Mouse (Mus musculus) hindbrain, embryonic 14.5 days (tissue): Measurements from ENCODE around the gene Shh. TPM values are rescaled to one million over a fixed set of nuclear protein-coding genes. Genes with fewer than 3 reads are reported as not detected.

Experiments
- ATAC-seq: fragments of 200-750 bp; cut with Nextera tagmentation; 2 replicates; pipeline ENCODE4 v1.8.0; 2017; ENCODE audit warnings: moderate number of reproducible peaks, mild to moderate bottlenecking, moderate TSS enrichment, moderate library complexity; ENCODE audit not compliant: low FRiP score
- DNase-seq: peaks from one replicate; pipeline ENCODE4 v3.0.0-alpha.2; 2015; ENCODE audit warnings: low spot score
- H3K27ac ChIP-seq: fragments of 300-500 bp; sonication (generic); 2 replicates; pipeline ENCODE4 v1.5.1; 2014; ENCODE audit warnings: mild to moderate bottlenecking, moderate library complexity
- H3K27me3 ChIP-seq: fragments of 300-500 bp; sonication (generic); 2 replicates; pipeline ENCODE4 v1.6.1; 2014; ENCODE audit warnings: mild to moderate bottlenecking, low read length, mixed read lengths; ENCODE audit not compliant: control insufficient read depth, insufficient read depth
- H3K36me3 ChIP-seq: fragments of 300-500 bp; sonication (generic); replicated peaks from 2 replicates; pipeline ENCODE4 v1.6.1; 2014; ENCODE audit not compliant: control insufficient read depth, insufficient read depth
- H3K4me1 ChIP-seq: fragments of 300-500 bp; sonication (generic); replicated peaks from 2 replicates; pipeline ENCODE4 v1.6.1; 2014; ENCODE audit warnings: antibody characterized with exemption, low read length, mixed read lengths; ENCODE audit not compliant: control insufficient read depth, insufficient read depth
- H3K4me2 ChIP-seq: fragments of 300-500 bp; sonication (generic); replicated peaks from 2 replicates; pipeline ENCODE4 v1.6.1; 2014; ENCODE audit warnings: mild to moderate bottlenecking, moderate library complexity
- H3K4me3 ChIP-seq: fragments of 300-500 bp; sonication (generic); replicated peaks from 2 replicates; pipeline ENCODE4 v1.5.1; 2014; ENCODE audit warnings: mild to moderate bottlenecking, low read length
- H3K9ac ChIP-seq: fragments of 300-500 bp; sonication (generic); 2 replicates; pipeline ENCODE4 v1.6.1; 2014
- H3K9me3 ChIP-seq: fragments of 300-500 bp; sonication (generic); 2 replicates; pipeline ENCODE4 v1.6.1; 2016; ENCODE audit warnings: low read length; ENCODE audit not compliant: control insufficient read depth
- WGBS: fragments of 180-500 bp; shearing (Covaris S2); extraction: QIAGEN DNeasy Blood & Tissue Kit; methylation state at CpG from one replicate; pipeline ENCODE4 v1.1.7; 2014; 5-methylcytosine and 5-hydroxymethylcytosine counted together
- polyA plus RNA-seq: library from polyadenylated mRNA; unstranded; fragments of >200 nt; fragmentation: Nextera tagmentation; extraction: Ambion mirVana; gene quantifications from 2 replicates; pipeline ENCODE4 v1.2.1, GENCODE M21; 2014

Shh gene
- polyA plus RNA-seq, 1 experiment from 2014 or later, result 1.3 TPM

DNA sequence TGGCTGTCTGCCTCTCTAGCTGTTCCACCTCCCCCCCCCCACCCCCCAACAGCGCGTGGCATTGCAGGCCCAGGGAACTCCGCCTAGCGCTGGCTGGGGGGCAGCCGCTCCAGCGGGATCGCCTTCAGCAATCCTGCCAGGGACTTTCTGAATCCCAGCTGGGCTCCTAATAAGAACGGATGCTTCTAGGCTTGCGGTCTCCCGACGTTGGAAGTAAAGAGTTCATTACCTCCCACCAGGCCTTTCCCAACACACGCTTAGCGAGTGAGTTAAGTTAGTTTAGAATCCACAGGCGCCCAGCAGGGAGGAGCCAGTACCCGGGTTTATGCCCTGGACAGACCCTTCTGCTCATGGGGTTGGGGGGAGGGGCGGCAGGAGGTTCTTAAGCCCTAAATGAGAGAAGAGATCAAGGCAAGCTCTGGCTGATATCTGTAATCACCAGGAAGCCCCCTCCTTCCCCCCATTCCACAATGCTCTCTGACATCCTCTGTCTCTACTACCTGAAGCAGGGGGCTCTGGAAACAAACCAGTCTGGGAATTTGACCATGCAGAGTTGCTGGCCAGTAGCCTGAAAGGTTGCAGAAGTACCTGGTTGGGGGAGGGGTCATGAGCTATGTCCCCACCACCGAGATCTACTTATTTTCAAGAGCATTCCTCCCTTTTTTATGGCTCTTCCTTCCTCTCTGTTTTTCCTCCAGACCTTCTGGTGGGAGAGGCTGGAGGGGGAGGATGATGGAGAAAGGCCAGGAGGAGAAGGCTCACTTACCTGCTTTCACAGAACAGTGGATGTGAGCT lies 6.3 kb downstream of the Shh start:
- WGBS, result 1% methylated on average over 17 of the region's 17 CpGs
- H3K4me1 ChIP-seq, result peaks cover 22% of the 10 kb centered on the region
- DNase-seq (no peak), ATAC-seq (no peak)
- no peaks in the 10 kb centered on the region for H3K36me3 ChIP-seq
- no peak overlapping the region for H3K27ac ChIP-seq
- H3K9me3 ChIP-seq, result no peaks in the 10 kb centered on the region
- H3K4me3 ChIP-seq, result no peak overlapping the region
- no peak overlapping the region for H3K9ac ChIP-seq
- H3K4me2 ChIP-seq, result peak overlapping the region; percentile 8; the same call in 1 of the 2 replicates
- peaks cover 99% of the 10 kb centered on the region for H3K27me3 ChIP-seq

- H3K9me3 ChIP-seq, result no peaks in the 10 kb centered on the region
- H3K4me2 ChIP-seq, result peak overlapping the region; percentile 84
- whole genome bisulfite sequencing, result 2% methylated on average over 41 of the region's 41 CpGs
- no peak overlapping the region for H3K9ac ChIP-seq
- H3K4me1 ChIP-seq, result peaks cover 22% of the 10 kb centered on the region
- H3K4me3 ChIP-seq, result 0 out of 2 replicates have a peak overlapping the region, but pooled peaks have one; percentile 5
- ATAC-seq (peak; percentile 16; the same call in 1 of the 2 replicates), DNase-seq (no peak)
- H3K36me3 ChIP-seq, result no peaks in the 10 kb centered on the region
- peaks cover 93% of the 10 kb centered on the region for H3K27me3 ChIP-seq
- H3K27ac ChIP-seq, result no peak overlapping the region
Measured at GRCm38 (mm10) chr5:28459456-28460225, 7.4 kb downstream of the Shh start.

DNA sequence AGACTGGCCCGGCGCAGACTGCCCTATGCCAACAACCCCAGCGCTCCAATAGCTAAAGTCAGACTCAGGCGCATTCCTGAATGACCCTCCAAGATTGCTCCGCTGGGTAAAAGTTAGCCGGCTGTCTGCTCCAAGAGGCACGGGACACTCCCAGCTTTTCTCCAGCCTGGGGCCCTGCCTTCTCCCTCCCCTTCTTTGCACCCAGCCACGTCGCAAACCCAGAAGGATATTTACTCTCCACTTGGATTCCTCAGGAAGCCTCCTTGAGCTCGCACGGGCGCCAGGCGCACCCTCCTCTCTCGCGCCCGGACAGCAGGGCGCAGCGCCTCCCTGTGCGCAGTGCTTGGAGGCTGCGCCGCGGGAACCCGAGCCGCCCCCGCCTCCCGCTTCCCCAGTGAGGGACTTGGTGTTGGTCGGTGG lies 8.2 kb downstream of the Shh start:
- Histone ChIP-seq H3K9me3 (no peaks in the 10 kb centered on the region), H3K4me2 (peak overlapping the region; percentile 84), H3K4me1 (peaks cover 22% of the 10 kb centered on the region), H3K4me3 (peak overlapping the region; percentile 40), H3K9ac (no peak overlapping the region), H3K27ac (no peak overlapping the region), H3K27me3 (peaks cover 90% of the 10 kb centered on the region), H3K36me3 (no peaks in the 10 kb centered on the region)
- ATAC-seq (0 out of 2 replicates have a peak, but pooled peaks have one; percentile 7), DNase-seq (no peak)
- under 1% methylated on average over 27 of the region's 27 CpGs for WGBS

DNA sequence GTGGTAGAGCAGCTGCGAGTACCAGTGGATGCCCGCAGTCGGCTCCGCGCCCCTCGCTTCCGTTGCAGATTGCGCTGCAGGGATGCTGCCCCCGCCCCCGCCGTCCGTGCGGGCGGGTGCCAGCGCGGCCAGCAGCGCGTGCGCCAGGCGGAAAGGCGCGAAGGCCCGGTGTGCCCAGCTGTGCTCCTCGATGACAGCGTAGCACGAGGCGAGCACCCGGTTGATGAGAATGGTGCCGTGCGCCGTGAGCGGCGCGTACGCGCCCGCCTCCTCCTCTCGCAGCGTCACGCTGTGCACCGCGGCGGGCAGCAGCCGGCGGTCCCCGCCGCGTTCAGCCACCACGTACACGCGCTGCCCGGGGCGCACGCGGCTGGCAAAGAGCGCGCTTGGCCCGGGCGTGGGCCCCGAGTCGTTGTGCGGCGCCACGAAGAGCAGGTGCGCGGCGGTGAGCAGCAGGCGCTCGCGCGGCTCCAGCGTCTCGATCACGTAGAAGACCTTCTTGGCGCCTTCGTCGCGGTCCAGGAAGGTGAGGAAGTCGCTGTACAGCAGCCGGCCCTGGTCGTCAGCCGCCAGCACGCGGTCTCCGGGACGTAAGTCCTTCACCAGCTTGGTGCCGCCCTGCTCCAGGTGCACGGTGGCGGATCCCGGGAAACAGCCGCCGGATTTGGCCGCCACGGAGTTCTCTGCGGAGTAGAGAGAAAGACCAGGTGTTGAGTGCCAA lies 9.0 kb downstream of the Shh start:
- Histone ChIP-seq H3K27me3 (peaks cover 82% of the 10 kb centered on the region), H3K4me1 (peaks cover 20% of the 10 kb centered on the region), H3K4me2 (peak overlapping the region; percentile 84), H3K9me3 (no peaks in the 10 kb centered on the region), H3K36me3 (no peaks in the 10 kb centered on the region), H3K4me3 (peak overlapping the region; percentile 40), H3K27ac (no peak overlapping the region), H3K9ac (peak overlapping the region; percentile 44; the same call in 1 of the 2 replicates)
- under 1% methylated on average over 87 of the region's 95 CpGs for WGBS
- DNase-seq, result no peak
- ATAC-seq, result 0 out of 2 replicates have a peak, but pooled peaks have one; percentile 36

GRCm38 (mm10) chr5:28456366-28456765 lies 10.7 kb downstream of the Shh start:
- Histone ChIP-seq H3K27ac (no peak overlapping the region), H3K4me3 (no peak overlapping the region), H3K9me3 (no peaks in the 10 kb centered on the region), H3K27me3 (peaks cover 72% of the 10 kb centered on the region), H3K36me3 (no peaks in the 10 kb centered on the region), H3K4me1 (peaks cover 16% of the 10 kb centered on the region), H3K4me2 (no peak overlapping the region), H3K9ac (no peak overlapping the region)
- DNase-seq (no peak), ATAC-seq (no peak)
- WGBS, result 79% methylated on average over 1 of the region's 1 CpGs

DNA sequence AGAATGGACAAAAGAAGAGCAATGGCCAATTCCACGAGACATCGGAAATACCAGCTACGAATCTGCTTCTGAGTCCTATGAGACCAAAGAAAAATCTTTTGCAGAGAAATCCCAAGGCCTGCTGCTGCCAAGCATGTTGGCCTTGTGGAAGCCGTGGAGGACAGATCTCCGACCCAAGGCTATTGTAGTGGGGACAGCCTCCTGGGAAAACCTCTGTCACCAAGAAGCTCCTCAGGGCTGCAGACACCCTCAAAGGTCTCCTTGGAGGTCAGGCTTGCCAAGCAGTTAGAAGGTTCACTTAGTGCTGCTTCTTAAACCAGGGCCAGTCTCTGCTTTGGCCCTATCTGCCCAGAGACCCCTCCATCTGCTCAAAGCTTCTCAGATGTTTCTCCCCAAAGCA lies 11.3 kb downstream of the Shh start:
- 82% methylated on average over 5 of the region's 5 CpGs for WGBS
- H3K9ac ChIP-seq, result no peak overlapping the region
- no peak overlapping the region for H3K4me2 ChIP-seq
- no peaks in the 10 kb centered on the region for H3K36me3 ChIP-seq
- ATAC-seq, result no peak
- no peak overlapping the region for H3K27ac ChIP-seq
- no peak for DNase-seq
- peaks cover 16% of the 10 kb centered on the region for H3K4me1 ChIP-seq
- H3K27me3 ChIP-seq, result peaks cover 66% of the 10 kb centered on the region
- H3K4me3 ChIP-seq, result no peak overlapping the region
- no peaks in the 10 kb centered on the region for H3K9me3 ChIP-seq

DNA sequence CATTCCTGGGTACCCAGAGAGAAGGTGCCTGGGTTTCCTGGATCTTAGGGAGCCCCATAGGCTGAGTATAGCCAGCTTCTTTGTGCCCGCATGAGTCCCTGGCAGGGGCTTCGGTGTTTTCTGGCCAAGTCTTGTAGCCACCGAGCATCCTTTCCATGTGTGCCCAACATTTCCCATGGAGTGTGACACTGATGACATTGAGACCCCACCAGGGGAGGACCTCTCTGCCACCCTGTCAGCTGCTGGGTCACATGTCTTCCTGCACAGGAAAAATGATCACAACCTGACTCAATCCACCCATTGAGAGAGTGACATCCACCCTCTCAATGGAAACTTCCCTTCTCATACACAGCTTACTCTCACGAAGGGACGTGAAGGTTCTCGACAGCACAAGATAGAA lies 12.5 kb downstream of the Shh start:
- no peaks in the 10 kb centered on the region for H3K36me3 ChIP-seq
- peaks cover 55% of the 10 kb centered on the region for H3K27me3 ChIP-seq
- no peak for DNase-seq
- no peaks in the 10 kb centered on the region for H3K9me3 ChIP-seq
- peaks cover 12% of the 10 kb centered on the region for H3K4me1 ChIP-seq
- no peak overlapping the region for H3K27ac ChIP-seq
- no peak overlapping the region for H3K9ac ChIP-seq
- WGBS, result 91% methylated on average over 6 of the region's 6 CpGs
- H3K4me3 ChIP-seq, result no peak overlapping the region
- H3K4me2 ChIP-seq, result no peak overlapping the region
- no peak for ATAC-seq

- H3K27me3 ChIP-seq, result peaks cover 45% of the 10 kb centered on the region
- H3K27ac ChIP-seq, result no peak overlapping the region
- H3K4me2 ChIP-seq, result no peak overlapping the region
- no peaks in the 10 kb centered on the region for H3K36me3 ChIP-seq
- WGBS, result 15% methylated on average over 3 of the region's 3 CpGs
- peaks cover 10% of the 10 kb centered on the region for H3K4me1 ChIP-seq
- DNase-seq, result no peak
- no peak overlapping the region for H3K9ac ChIP-seq
- no peaks in the 10 kb centered on the region for H3K9me3 ChIP-seq
- no peak overlapping the region for H3K4me3 ChIP-seq
- no peak for ATAC-seq
Measured at GRCm38 (mm10) chr5:28453523-28453922, 13.5 kb downstream of the Shh start.

DNA sequence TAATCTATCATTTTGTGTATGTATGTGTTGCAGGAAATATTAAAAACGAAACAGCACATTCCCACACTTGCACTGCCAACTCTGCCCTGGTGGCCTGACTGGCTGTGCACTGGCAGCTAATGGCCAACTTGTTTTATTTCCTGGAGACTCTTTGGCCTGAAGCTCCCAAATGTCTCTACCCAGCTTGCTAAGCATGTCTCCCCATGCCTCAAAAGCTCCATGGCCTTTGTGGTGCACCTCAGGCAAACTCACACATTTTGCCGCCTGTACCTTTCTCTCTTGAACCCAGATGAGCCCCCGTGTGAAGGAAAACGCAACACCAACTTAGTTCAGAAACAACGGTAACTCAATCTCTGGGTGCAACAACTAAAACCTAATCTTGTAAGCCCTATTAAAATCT lies 14.0 kb downstream of the Shh start:
- no peak for ATAC-seq
- 83% methylated on average over 5 of the region's 5 CpGs for WGBS
- no peak overlapping the region for H3K27ac ChIP-seq

More for the DNA sequence above, 14.0 kb downstream of the Shh start:
- Histone ChIP-seq H3K4me3 (no peak overlapping the region), H3K4me2 (no peak overlapping the region), H3K9me3 (no peaks in the 10 kb centered on the region), H3K27me3 (peaks cover 40% of the 10 kb centered on the region), H3K4me1 (peaks cover 5% of the 10 kb centered on the region), H3K36me3 (no peaks in the 10 kb centered on the region), H3K9ac (no peak overlapping the region)
- no peak for DNase-seq
